Mouse (Mus musculus): ENCODE measurements at regions not wholly inside any gene's neighbourhood (a gene's known extent, or its start where the extent isn't known, plus 50 kb on each side); places are given as distances from the start of the nearest gene placed in this dataset.

DNA sequence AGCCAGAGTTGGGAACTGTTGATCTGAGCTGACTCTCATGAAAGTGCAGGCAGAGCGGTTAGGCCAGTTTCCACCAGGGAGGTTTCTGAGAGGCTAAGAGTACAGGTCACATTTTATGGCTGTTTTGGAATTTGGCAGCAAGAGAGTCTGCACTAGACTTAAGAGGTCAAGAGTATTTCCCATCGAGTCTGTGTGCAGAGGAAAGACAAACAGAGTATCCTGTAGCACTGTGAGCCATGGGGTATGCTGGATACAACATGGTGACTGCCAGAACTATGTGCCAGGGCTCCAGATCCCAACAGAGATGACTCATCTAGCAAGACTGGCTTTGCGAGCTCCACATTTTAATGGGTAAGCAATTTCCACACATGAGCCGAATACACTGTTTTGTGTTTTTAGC is 146.0 kb upstream of the Mpped2 start:
- peak; percentile 25 for DNase-seq

DNA sequence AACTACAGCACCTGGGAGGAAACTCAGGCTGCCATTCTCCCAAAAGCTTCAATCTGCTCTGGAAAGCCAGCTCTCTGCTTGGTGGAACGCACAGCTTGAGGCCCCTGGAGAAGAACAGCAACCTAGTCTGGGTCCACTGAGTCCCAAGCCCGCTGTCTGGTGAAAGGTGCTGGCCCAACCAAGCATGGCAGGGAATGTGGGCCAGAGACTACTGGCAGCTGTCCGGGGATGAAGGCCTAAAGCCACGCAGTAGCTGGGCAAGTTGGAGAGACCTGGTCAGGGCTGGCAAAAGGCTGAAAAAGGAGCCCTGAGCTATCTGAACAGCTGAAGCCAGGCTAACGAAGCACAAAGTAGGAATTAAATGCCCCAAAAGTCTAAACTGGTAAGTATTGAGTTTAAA is 139.4 kb upstream of the Mpped2 start:
- no peak for DNase-seq

DNA sequence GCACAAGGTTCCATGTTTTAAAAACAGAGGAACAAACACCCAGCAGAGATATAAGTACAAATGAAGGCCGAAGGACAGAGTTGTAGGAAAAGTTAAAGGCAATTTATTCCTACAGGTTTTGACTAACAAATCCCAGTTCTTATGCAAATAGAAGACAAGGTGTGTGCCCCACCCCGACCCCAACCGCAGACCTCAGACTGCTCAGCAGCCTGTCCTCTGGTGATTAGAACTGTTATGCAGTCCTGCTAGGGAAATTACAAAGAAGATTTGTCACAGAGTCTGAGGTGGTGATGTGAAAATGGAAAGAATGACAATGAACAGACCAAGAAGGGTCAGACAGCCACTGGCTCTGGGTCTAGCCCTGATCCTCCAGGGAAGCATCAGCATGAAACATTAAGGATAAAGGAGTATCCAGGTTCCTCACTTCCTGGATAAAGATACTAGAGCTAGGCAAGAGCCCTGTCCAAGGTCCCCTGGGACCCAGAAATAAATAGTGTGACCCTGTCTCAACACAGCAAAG is 131.4 kb upstream of the Mpped2 start:
- DNase-seq = no peak

DNA sequence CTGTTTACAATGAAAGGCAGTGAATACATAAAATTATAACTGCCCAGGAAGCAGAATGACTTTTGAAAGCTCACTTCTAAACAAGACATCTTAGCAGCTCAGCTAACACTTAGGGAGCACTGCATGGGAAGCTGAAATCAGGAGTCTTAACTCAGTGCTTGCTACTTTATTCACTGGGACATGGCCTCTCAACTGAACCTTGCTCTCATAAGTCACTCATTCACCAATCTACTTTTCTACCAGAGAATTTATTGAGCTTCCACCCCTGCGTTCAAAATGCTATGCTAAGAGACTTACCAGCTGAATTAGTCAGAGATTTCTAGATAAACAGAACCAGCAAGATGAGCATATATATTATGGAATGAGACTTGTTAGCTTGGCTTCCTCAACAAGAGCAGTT is 122.8 kb upstream of the Mpped2 start:
- DNase-seq = no peak

DNA sequence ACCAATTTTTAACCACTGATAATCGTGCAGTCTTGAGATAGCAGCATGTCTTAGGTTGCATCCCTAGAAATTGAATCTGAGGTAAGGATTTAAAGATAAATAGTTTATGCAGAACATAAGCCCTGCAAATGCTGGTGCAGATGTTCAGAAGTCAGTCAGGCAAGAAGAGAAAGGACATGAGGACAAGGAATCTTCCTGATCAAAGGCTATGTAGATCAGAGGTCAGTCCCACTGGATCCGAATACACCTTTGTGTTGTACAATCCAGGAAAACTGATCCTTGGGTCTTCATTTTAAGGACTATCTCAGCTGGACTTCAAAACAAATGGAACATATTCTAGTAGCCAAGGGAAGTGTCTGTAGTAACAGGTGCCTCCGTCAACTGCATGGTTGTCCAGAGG is 121.7 kb upstream of the Mpped2 start:
- DNase-seq = no peak

DNA sequence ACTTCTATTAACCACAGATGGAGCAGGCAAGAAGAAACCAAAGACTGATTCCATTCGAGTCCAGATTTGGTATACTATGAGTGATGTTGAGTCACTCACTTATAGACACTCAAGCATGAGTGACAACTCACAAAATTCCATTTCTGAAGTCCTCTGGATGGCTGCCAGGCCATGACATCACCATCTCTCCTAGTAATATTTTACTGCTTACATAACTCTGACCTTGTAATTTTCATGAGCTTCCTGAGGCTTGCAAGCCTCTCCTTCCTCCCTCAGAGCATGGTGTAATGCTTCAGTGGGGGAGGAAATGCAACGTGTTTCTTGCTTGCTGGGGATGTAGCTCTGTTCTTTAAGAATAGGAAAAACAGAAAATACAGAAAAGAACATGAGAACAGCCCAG is 121.2 kb upstream of the Mpped2 start:
- DNase-seq = no peak

DNA sequence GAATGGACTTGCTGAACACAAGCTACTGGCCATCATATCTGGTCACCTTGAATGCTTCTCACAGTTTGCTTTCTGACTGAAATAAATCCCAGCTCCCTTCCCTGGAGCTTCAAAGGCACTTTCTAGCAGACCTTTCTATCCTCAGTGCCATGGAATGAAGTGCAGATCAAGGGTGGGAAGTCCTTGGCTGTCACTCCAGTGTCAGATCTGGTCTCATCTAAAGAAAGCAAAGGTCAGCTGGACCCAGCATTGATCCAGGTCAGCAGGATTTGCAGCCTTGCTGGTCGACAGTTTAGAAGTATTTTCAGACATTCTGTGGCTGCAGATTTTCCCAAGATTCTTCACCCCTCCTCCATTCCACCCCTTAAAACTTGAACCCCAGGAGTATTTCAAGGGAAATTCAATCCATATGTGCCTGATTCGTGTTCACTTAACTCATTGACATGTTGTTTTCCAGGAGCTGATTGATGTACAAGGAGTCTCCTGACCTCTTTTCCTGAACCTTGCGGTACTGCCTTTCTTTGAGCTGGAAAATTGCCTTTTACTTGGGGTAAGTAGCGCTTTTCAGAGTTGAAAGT is 116.2 kb upstream of the Mpped2 start:
- no peak for DNase-seq

DNA sequence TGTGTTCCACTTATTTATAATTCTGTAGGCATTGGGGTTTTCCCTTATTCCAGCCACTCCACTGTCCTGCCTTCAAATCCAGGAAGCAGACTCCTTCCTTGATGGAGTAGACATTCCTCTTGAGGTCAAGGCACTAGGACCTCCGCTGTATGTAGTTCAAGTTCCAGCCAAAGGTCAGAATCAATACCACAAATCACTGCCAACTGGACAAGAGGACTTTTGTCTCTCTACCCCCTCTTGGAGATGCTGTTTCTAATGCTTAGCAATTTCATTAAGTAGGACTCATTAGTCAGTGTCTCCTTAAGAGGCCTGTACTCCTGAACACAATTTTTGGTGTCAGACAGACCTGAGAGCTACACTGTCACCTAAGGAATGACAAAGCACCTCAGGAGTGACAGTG is 115.0 kb upstream of the Mpped2 start:
- no peak for DNase-seq

DNA sequence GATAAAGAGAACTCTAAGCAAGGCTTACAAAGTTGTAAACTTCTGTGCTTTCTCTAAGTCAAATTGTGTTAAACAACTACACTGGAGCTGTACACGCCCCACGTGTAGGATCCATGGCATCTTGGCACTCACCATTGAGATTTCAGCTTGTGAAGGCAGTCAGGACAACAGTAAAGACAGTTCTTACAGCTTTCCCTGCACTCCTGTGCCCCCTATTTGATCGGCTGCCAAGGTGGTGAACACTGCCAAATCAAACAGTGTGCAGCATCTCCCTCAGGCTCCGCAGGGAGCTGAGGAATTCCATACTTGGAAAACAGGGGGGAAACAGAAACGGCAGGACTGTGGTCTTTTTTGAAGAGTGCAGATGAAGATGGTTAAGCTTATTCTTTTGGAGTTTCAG is 112.4 kb upstream of the Mpped2 start:
- no peak for DNase-seq

DNA sequence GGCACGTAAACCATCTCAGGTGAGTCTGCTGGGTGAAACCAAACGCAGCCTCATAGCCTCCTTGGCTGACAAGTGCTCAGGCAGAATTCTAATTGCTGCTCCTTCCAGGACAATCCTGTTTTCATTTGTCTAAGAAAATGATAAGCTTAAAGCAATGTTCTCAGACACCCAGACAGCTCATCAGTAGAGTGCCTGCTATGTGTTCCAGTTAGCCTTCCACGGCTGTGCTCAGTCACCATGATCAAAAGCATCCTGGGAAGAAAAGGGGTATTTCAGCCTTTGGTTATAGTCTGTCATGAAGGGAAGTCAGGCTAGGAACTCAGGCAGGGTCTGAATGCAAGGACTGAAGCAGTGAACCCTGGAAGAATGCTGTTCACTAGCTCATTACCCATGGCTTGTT is 71.8 kb upstream of the Mpped2 start:
- no peak for DNase-seq

DNA sequence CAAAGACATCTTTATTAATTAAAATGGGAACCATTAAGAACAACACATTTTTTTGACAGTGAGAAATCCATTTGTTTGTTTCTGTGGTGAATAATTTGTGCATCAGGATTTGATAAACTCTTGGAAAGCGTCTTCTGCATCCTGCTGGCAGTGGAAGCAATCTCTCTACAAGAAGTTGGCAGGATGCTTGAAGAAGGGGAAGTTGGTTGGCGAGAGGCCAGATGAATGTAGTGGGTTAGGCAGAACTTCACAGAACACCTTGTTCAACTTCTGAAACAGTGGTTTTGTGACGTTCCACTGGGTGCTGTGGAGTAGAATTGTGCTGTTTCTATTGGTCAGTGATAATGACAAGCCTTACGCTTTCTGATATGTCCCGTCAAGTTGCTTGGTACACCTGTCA is 70.7 kb upstream of the Mpped2 start:
- no peak for DNase-seq

DNA sequence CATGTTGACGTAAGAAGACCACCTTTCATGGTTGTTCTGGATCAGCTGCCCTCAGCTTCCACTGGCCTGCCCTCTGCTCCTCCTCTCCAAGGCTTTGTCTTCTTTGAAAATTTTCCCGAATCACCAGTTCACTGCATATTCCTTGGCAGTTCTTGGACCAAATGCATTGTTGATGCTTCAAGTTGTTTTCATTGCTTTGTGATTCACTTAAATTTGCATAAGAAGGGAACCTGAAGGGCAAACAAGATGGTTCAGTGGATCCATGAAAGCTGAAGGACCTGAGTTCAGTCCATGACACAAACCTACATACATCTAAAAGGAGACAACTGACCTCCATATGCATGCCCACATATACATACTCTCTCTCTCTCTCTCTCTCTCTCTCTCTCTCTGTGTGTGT is 69.4 kb upstream of the Mpped2 start:
- DNase-seq = no peak

DNA sequence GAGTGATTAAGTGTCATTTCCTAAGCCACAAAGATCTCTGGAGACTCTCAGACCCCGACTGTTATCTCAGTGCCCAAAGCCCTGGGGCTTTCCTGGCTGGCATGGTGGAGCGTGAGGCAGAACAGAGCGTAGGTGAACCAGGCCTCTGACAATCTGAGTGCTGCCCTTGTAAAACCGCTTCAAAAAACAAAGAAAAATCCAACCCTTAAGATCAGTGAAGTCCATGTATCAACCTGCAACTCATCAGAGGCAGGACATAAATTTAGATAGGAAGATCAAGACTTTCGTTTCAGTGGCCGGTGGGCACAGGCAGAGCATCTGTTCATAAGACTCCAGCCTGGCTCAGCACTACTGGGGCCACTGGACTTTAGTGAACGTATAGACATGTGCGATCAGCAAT is 61.1 kb upstream of the Mpped2 start:
- no peak for DNase-seq
